Mouse (Mus musculus): ENCODE measurements at regions not wholly inside any gene's neighbourhood (a gene's known extent, or its start where the extent isn't known, plus 50 kb on each side); places are given as distances from the start of the nearest gene placed in this dataset.

DNA sequence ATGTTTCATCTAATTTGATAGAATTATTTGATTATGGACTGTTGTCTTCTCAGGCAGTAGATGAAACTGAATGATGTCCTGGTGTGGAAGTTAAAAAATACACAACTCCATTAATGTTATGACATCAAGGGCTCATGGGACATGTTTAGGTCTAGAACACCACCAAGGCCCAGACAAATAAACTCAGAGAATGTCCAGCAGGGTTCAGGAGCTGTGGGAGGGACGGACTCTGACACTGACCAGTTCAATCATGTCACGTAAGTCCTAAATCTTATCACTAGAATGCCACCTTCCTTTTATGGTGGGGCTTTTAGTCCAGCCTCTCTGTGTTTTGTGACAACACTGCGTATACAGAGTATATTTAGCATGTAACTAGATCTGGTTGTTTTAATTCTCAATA, 455.2 kb upstream of the Gm765 start:
- TF ChIP-seq POLR2A (IDR thresholded peaks at IDR 0.05; ENCODE audit: insufficient read length, low read depth) = no peak
- no peak for TF ChIP-seq TCF12 (IDR thresholded peaks at IDR 0.05; ENCODE audit: insufficient read depth, poor library complexity, severe bottlenecking)
- TF ChIP-seq POLR2AphosphoS2 (IDR thresholded peaks at IDR 0.05; ENCODE audit: insufficient read length, low read depth) = no peak
- TF ChIP-seq USF1 (IDR thresholded peaks at IDR 0.05; ENCODE audit: low read depth) = no peak
- no peak for TF ChIP-seq MAX (IDR thresholded peaks at IDR 0.05; ENCODE audit: low read depth)
- no peak for TF ChIP-seq E2F4 (IDR thresholded peaks at IDR 0.05; ENCODE audit: insufficient read depth)
- TF ChIP-seq CEBPB (IDR thresholded peaks at IDR 0.05; ENCODE audit: insufficient read depth, poor library complexity, severe bottlenecking) = no peak
- TF ChIP-seq MYOD1 (IDR thresholded peaks at IDR 0.05; ENCODE audit: control insufficient read depth in 1 of 3, insufficient read length in 2 of 3, low read depth in 2 of 3) = no peak

Data from myocyte (in vitro differentiated cells).